Mouse (Mus musculus) embryonic facial prominence, embryonic 13.5 days (tissue): ENCODE data around the gene Ift122. TPM values are rescaled to one million over a fixed set of nuclear protein-coding genes. Genes with fewer than 3 reads are reported as not detected.

Source experiments
- ATAC-seq: fragments of 200-750 bp; cut with Nextera tagmentation; 2 replicates; pipeline ENCODE4 v1.8.0; 2017; ENCODE audit warnings: low read depth; ENCODE audit not compliant: insufficient number of reproducible peaks, insufficient read depth, low FRiP score, low TSS enrichment
- H3K27ac ChIP-seq: fragments of 300-500 bp; sonication (generic); 2 replicates; pipeline ENCODE4 v1.5.1; 2015; ENCODE audit warnings: moderate library complexity, mild to moderate bottlenecking, inconsistent platforms
- H3K27me3 ChIP-seq: fragments of 300-500 bp; sonication (generic); 2 replicates; pipeline ENCODE4 v1.6.1; 2015; ENCODE audit warnings: mild to moderate bottlenecking, inconsistent platforms
- H3K36me3 ChIP-seq: fragments of 300-500 bp; sonication (generic); 2 replicates; pipeline ENCODE4 v1.6.1; 2015; ENCODE audit warnings: mild to moderate bottlenecking, inconsistent platforms
- H3K4me1 ChIP-seq: fragments of 300-500 bp; sonication (generic); 2 replicates; pipeline ENCODE4 v1.6.1; 2015; ENCODE audit warnings: inconsistent platforms
- H3K4me2 ChIP-seq: fragments of 300-500 bp; sonication (generic); 2 replicates; pipeline ENCODE4 v1.6.1; 2015; ENCODE audit warnings: moderate library complexity, mild to moderate bottlenecking, inconsistent platforms
- H3K4me3 ChIP-seq: fragments of 300-500 bp; sonication (generic); 2 replicates; pipeline ENCODE4 v1.5.1; 2015; ENCODE audit warnings: mild to moderate bottlenecking, inconsistent platforms
- H3K9ac ChIP-seq: fragments of 300-500 bp; sonication (generic); 2 replicates; pipeline ENCODE4 v1.6.1; 2015; ENCODE audit warnings: mild to moderate bottlenecking, inconsistent platforms
- H3K9me3 ChIP-seq: fragments of 300-500 bp; sonication (generic); 2 replicates; pipeline ENCODE4 v1.6.1; 2016; ENCODE audit warnings: inconsistent platforms
- WGBS: fragments of 180-500 bp; shearing (Covaris S2); methylation state at CpG from one replicate; pipeline ENCODE4 v1.1.7; 2015; ENCODE audit warnings: mixed read lengths; 5-methylcytosine and 5-hydroxymethylcytosine counted together
- polyA plus RNA-seq: library from polyadenylated mRNA; unstranded; fragments of >200 nt; fragmentation: Nextera tagmentation; extraction: Ambion mirVana; gene quantifications from 2 replicates; pipeline ENCODE4 v1.2.1, GENCODE M21; 2015

Gene Ift122
- polyA plus RNA-seq, 1 experiment from 2014 or later, result 26.2 TPM

GRCm38 (mm10) chr6:115914511-115915202 is 61.4 kb downstream of the Ift122 start:
- H3K27ac ChIP-seq, result no peak overlapping the region
- WGBS, result 88% methylated on average over 15 of the region's 15 CpGs
- H3K4me1 ChIP-seq, result 0 out of 2 replicates have a peak, but pooled peaks cover 16% of the 10 kb centered on the region
- no peak for ATAC-seq
- no peaks in the 10 kb centered on the region for H3K27me3 ChIP-seq
- H3K9ac ChIP-seq, result no peak overlapping the region
- no peaks in the 10 kb centered on the region for H3K9me3 ChIP-seq
- H3K4me2 ChIP-seq, result no peak overlapping the region
- H3K36me3 ChIP-seq, result peaks cover 26% of the 10 kb centered on the region
- no peak overlapping the region for H3K4me3 ChIP-seq

DNA sequence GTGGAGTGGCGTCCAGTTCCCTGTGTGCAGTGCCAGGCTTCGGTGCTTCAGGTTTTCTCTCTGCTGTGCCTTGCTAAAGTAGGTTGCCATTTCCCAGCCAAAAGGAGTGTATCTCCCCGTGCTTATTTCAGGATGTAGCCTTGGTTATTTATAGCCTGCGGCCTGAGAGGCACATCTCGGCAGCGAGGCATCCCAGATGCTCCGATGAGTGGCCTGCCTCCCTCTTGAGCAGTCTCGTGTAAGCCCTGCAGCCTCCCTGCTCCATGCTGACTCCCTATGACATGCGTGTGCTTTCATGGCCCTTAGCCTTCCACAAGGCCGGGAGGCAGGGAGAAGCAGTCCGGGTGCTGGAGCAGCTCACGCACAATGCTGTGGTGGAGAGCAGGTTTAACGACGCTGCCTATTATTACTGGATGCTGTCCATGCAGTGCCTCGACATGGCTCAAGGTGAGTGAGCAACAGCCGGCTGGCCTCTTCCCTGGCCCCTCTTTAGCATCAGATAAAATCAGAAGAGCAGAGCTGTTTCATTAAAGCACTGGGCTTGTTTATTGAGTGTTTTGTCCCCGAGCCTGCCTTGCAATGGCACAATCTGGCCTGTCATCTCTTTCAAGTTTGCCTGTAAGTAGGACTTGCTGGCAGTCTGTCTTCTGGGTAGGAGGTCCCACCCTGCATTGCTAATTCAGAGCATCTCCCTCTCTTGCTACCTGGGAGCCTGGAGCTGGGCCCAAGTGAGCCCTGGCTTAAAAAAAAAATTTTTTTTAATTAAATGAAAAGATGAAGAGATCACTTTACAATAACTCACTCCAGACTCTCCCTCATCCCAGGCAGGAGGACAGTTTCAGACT is 62.6 kb downstream of the Ift122 start:
- Histone ChIP-seq H3K9me3 (no peaks in the 10 kb centered on the region), H3K9ac (0 out of 2 replicates have a peak overlapping the region, but pooled peaks have one; percentile 40), H3K4me1 (0 out of 2 replicates have a peak, but pooled peaks cover 13% of the 10 kb centered on the region), H3K27me3 (no peaks in the 10 kb centered on the region), H3K36me3 (peaks cover 25% of the 10 kb centered on the region), H3K4me2 (no peak overlapping the region), H3K27ac (peak overlapping the region; percentile 12; the same call in 1 of the 2 replicates), H3K4me3 (no peak overlapping the region)
- no peak for ATAC-seq
- 71% methylated on average over 17 of the region's 17 CpGs for WGBS

DNA sequence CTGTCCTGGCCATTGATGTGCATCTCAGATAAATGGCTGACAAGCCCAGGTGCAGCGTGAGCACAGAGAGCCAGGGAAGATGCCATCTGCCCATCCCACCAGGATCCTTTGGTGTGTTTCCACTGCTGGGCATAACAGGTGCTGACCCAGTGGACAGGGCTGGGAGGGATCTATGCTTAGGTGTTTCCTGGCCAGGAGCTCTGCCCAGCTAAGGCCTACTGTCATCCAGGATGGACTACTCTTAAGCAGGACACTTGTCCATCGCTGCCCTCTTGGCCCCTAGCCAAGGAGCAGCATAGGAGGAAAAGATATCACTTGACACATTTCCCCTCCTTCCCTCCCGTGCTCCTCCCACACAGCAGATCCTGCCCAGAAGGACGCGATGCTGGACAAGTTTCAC is 63.3 kb downstream of the Ift122 start:
- no peaks in the 10 kb centered on the region for H3K27me3 ChIP-seq
- no peak overlapping the region for H3K4me2 ChIP-seq
- WGBS, result 83% methylated on average over 5 of the region's 5 CpGs
- no peak overlapping the region for H3K4me3 ChIP-seq
- H3K9ac ChIP-seq, result 0 out of 2 replicates have a peak overlapping the region, but pooled peaks have one; percentile 16
- H3K27ac ChIP-seq, result no peak overlapping the region
- no peaks in the 10 kb centered on the region for H3K9me3 ChIP-seq
- H3K36me3 ChIP-seq, result peaks cover 25% of the 10 kb centered on the region
- H3K4me1 ChIP-seq, result 0 out of 2 replicates have a peak, but pooled peaks cover 13% of the 10 kb centered on the region
- ATAC-seq, result no peak

DNA sequence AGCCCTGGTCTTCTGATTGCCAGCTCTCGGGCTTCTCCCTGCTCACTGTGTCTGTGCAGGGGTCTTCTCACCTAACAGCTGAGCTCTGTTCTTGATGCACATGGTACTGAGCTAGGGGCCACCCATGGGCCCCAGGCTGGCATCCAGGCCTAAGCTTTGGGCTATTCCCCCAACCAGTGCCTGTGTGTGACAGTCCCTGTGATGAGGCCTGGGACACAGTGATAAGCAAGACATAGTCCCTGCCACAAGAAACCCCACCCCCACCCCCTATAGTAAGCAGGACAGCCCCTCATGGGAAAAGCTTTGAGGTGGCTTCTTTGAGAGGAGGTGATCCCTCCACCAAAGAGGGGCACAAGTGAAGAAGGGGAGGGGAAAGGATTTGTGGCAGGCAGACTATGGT is 65.3 kb downstream of the Ift122 start:
- 90% methylated on average over 1 of the region's 1 CpGs for WGBS
- no peaks in the 10 kb centered on the region for H3K27me3 ChIP-seq
- no peak for ATAC-seq
- H3K9ac ChIP-seq, result no peak overlapping the region
- H3K27ac ChIP-seq, result no peak overlapping the region
- H3K4me1 ChIP-seq, result 0 out of 2 replicates have a peak, but pooled peaks cover 13% of the 10 kb centered on the region
- no peak overlapping the region for H3K4me2 ChIP-seq
- H3K9me3 ChIP-seq, result no peaks in the 10 kb centered on the region
- peaks cover 20% of the 10 kb centered on the region for H3K36me3 ChIP-seq
- no peak overlapping the region for H3K4me3 ChIP-seq

GRCm38 (mm10) chr6:115919876-115920275 is 66.6 kb downstream of the Ift122 start:
- no peaks in the 10 kb centered on the region for H3K9me3 ChIP-seq
- no peak overlapping the region for H3K27ac ChIP-seq
- no peaks in the 10 kb centered on the region for H3K27me3 ChIP-seq
- peaks cover 17% of the 10 kb centered on the region for H3K4me1 ChIP-seq
- 88% methylated on average over 5 of the region's 5 CpGs for WGBS
- H3K4me3 ChIP-seq, result no peak overlapping the region
- no peak overlapping the region for H3K4me2 ChIP-seq
- H3K9ac ChIP-seq, result no peak overlapping the region
- no peak for ATAC-seq
- peaks cover 8% of the 10 kb centered on the region for H3K36me3 ChIP-seq

DNA sequence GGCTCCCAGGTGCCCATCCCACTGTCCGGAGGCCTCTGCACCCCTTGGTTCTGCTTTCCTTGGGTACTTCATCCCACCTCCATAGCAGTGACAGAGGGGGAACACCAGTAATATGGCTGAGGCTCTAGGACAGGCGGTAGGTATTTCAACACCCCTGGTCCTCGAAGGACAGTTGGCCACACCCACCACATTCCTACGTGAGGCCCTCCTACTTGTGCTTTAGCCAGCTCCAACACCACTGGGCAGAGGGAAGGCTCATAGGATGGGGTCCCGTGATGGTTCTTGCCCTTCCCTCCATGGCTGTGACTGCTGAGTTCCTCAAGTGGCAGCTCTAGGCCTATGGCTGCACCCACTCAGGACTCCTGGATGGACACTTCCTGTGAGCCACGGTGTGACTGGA is 71.6 kb downstream of the Ift122 start:
- Histone ChIP-seq H3K27ac (no peak overlapping the region), H3K4me2 (no peak overlapping the region), H3K4me3 (no peak overlapping the region), H3K4me1 (peaks cover 38% of the 10 kb centered on the region), H3K27me3 (no peaks in the 10 kb centered on the region), H3K9ac (no peak overlapping the region), H3K9me3 (no peaks in the 10 kb centered on the region), H3K36me3 (peaks cover 4% of the 10 kb centered on the region; the same call in 1 of the 2 replicates)
- 44% methylated on average over 6 of the region's 6 CpGs for WGBS
- no peak for ATAC-seq

- Histone ChIP-seq H3K4me2 (peak overlapping the region; percentile 32), H3K36me3 (no peaks in the 10 kb centered on the region), H3K9me3 (no peaks in the 10 kb centered on the region), H3K4me1 (peaks cover 38% of the 10 kb centered on the region), H3K27ac (peak overlapping the region; percentile 75; the same call in 1 of the 2 replicates), H3K9ac (0 out of 2 replicates have a peak overlapping the region, but pooled peaks have one; percentile 51), H3K27me3 (no peaks in the 10 kb centered on the region), H3K4me3 (no peak overlapping the region)
- WGBS, result 33% methylated on average over 10 of the region's 10 CpGs
- ATAC-seq, result no peak
Measured at GRCm38 (mm10) chr6:115926416-115926815, 73.1 kb downstream of the Ift122 start.

DNA sequence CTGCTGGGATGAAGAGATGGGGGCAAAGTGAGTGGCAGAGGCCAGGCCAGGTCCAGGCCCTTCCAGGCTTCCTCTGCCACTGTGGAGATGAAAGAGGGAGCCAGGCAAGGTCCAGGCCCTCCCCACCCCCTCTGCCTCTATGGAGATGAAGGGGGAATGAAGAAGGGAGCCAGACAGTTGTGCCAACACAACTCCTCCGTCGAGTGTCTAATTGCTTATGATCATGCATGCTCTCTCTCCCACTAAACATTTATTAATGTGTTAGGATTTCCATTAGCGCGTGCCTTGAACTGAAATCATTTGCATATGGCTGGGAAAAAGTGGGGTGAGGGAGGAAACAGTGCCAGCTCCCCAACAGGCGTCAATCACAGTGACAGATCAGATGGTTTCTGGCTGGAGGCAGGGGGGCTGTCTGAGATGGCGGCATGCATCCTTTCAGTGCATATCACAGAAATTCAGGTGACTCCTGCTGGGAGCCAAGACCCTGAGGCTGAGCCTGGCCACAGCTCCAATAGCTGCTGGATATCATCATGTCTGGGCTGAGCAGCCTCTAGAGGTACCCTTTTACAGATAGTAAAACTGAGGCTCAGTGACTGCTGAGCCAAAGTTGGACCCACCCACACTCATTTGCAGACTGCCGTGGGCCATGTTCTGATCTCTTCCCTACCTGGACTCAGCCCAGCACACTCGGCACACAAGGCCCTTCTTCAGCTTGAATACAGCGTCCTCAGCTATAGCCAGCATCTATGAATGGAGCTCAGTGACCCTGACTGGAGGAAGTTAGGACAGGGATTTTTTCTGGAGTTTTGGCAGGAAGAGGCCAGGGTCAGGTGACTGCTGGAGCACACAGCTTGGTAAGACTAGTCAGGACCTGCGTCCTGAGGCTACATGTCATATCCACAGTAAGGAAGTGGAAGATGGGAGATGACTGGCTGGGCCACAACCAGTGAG is 74.3 kb downstream of the Ift122 start:
- WGBS, result 75% methylated on average over 10 of the region's 10 CpGs
- no peak for ATAC-seq
- H3K27ac ChIP-seq, result 0 out of 2 replicates have a peak overlapping the region, but pooled peaks have one; percentile 22
- H3K4me2 ChIP-seq, result no peak overlapping the region
- no peak overlapping the region for H3K9ac ChIP-seq
- no peaks in the 10 kb centered on the region for H3K9me3 ChIP-seq
- no peaks in the 10 kb centered on the region for H3K27me3 ChIP-seq
- peaks cover 38% of the 10 kb centered on the region for H3K4me1 ChIP-seq
- H3K36me3 ChIP-seq, result no peaks in the 10 kb centered on the region
- no peak overlapping the region for H3K4me3 ChIP-seq

DNA sequence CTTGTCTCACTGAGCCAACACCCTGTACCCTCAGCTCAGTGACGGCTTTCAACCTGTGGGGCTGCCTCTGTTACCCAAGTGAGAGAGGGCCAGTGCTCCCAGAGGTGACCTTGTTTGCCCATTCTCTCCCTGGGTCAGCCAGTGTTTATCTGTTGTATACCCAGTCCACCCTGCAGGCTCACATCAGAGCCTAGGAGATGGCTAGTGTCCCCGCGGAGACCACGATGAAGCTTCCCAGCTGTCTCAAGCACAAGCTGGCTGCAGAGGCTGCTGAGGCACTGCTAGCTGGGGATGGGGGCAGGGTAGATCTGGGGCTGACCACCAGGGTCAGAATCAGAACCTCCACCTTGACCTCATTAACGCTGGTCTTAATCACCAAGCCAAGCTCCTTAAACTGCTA is 76.7 kb downstream of the Ift122 start:
- Histone ChIP-seq H3K9ac (no peak overlapping the region), H3K27me3 (no peaks in the 10 kb centered on the region), H3K4me3 (no peak overlapping the region), H3K9me3 (no peaks in the 10 kb centered on the region), H3K27ac (no peak overlapping the region), H3K36me3 (no peaks in the 10 kb centered on the region), H3K4me1 (peaks cover 33% of the 10 kb centered on the region), H3K4me2 (no peak overlapping the region)
- 63% methylated on average over 5 of the region's 5 CpGs for WGBS
- ATAC-seq, result no peak

GRCm38 (mm10) chr6:115931639-115932038 is 78.4 kb downstream of the Ift122 start, which contains the start of gene Rho:
Gene Rho, plus strand, starts transcription at chr6:115931748.
- Histone ChIP-seq H3K9ac (no peak within 1 kb of the TSS), H3K27ac (no peak within 1 kb of the TSS), H3K4me2 (no peak within 1 kb of the TSS), H3K27me3 (no peaks in the 10 kb centered on the region), H3K4me3 (no peak within 1 kb of the TSS), H3K9me3 (no peaks in the 10 kb centered on the region), H3K4me1 (peaks cover 17% of the 10 kb centered on the region), H3K36me3 (no peaks in the 10 kb centered on the region)
- no peak for ATAC-seq
- 86% methylated on average over 14 of the region's 14 CpGs for WGBS

DNA sequence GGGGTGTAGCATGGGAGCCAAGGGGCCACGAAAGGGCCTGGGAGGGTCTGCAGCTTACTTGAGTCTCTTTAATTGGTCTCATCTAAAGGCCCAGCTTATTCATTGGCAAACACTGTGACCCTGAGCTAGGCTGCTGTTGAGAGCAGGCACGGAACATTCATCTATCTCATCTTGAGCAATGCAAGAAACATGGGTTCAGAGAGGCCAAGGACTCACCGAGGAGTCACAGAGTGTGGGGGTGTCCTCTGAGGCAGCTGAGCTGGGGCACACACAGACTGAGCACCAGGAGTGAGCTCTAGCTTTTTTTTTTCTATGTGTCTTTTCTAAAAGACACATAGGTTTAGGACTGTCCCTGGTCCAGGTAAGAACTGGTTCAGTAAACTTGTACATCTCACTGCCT is 79.1 kb downstream of the Ift122 start:
- H3K4me1 ChIP-seq, result peaks cover 9% of the 10 kb centered on the region
- no peak overlapping the region for H3K27ac ChIP-seq
- H3K27me3 ChIP-seq, result no peaks in the 10 kb centered on the region
- H3K9ac ChIP-seq, result no peak overlapping the region
- H3K4me2 ChIP-seq, result no peak overlapping the region
- H3K36me3 ChIP-seq, result no peaks in the 10 kb centered on the region
- H3K9me3 ChIP-seq, result no peaks in the 10 kb centered on the region
- 88% methylated on average over 3 of the region's 3 CpGs for WGBS
- no peak overlapping the region for H3K4me3 ChIP-seq
- no peak for ATAC-seq
